Mouse (Mus musculus): Measurements from ENCODE around the gene Olfr325. TPM values are rescaled to one million over a fixed set of nuclear protein-coding genes. Genes with fewer than 3 reads are reported as not detected.

Gene Olfr325
- polyA plus RNA-seq, 1 experiment from 2014 or later = not detected

Other genes starting within 250 kb of the Olfr325 start
- gene Zfp672, start 247.4 kb upstream of the Olfr325 start, polyA plus RNA-seq (2015; fragmentation: Nextera tagmentation; extraction: Ambion mirVana) = 39.0 and 40.6 TPM in 2 replicates
- gene Sh3bp5l, start 247.0 kb upstream of the Olfr325 start, polyA plus RNA-seq (2015; fragmentation: Nextera tagmentation; extraction: Ambion mirVana) = 50.7 and 54.9 TPM in 2 replicates
- gene Lypd8, start 198.7 kb upstream of the Olfr325 start, polyA plus RNA-seq (2015; fragmentation: Nextera tagmentation; extraction: Ambion mirVana) = 0.15 TPM in 1 of 2 replicates, not detected in the other
- gene 1810065E05Rik, start 156.6 kb upstream of the Olfr325 start, polyA plus RNA-seq (2015; fragmentation: Nextera tagmentation; extraction: Ambion mirVana) = not detected in 2 replicates
- gene Gm12253, start 145.2 kb upstream of the Olfr325 start, polyA plus RNA-seq (2015; fragmentation: Nextera tagmentation; extraction: Ambion mirVana) = not detected in 2 replicates
- gene Lypd9, start 124.8 kb upstream of the Olfr325 start, polyA plus RNA-seq (2015; fragmentation: Nextera tagmentation; extraction: Ambion mirVana) = not detected in 2 replicates
- not detected in 2 replicates for gene Olfr30, start 115.5 kb upstream of the Olfr325 start, polyA plus RNA-seq (2015; fragmentation: Nextera tagmentation; extraction: Ambion mirVana)
- gene Olfr332, start 85.2 kb upstream of the Olfr325 start, polyA plus RNA-seq (2015; fragmentation: Nextera tagmentation; extraction: Ambion mirVana) = not detected in 2 replicates
- gene Olfr331, start 75.2 kb upstream of the Olfr325 start, polyA plus RNA-seq (2015; fragmentation: Nextera tagmentation; extraction: Ambion mirVana) = not detected in 2 replicates
- gene Olfr330, start 42.9 kb upstream of the Olfr325 start, polyA plus RNA-seq (2015; fragmentation: Nextera tagmentation; extraction: Ambion mirVana) = not detected in 2 replicates
- not detected in 2 replicates for gene Olfr329-ps, start 31.3 kb upstream of the Olfr325 start, polyA plus RNA-seq (2015; fragmentation: Nextera tagmentation; extraction: Ambion mirVana)
- 0.10 TPM in 1 of 2 replicates, not detected in the other for gene Olfr328, start 22.1 kb upstream of the Olfr325 start, polyA plus RNA-seq (2015; fragmentation: Nextera tagmentation; extraction: Ambion mirVana)
- gene Olfr224, start 7.2 kb upstream of the Olfr325 start, polyA plus RNA-seq (2015; fragmentation: Nextera tagmentation; extraction: Ambion mirVana) = not detected in 2 replicates
- not detected in 2 replicates for gene Olfr324, start 17.4 kb downstream of the Olfr325 start, polyA plus RNA-seq (2015; fragmentation: Nextera tagmentation; extraction: Ambion mirVana)
- not detected in 2 replicates for gene 2210407C18Rik, start 38.3 kb downstream of the Olfr325 start, polyA plus RNA-seq (2015; fragmentation: Nextera tagmentation; extraction: Ambion mirVana)
- gene Olfr323, start 52.8 kb downstream of the Olfr325 start, polyA plus RNA-seq (2015; fragmentation: Nextera tagmentation; extraction: Ambion mirVana) = not detected in 2 replicates
- gene Trim58, start 62.7 kb downstream of the Olfr325 start, polyA plus RNA-seq (2015; fragmentation: Nextera tagmentation; extraction: Ambion mirVana) = not detected in 2 replicates
- not detected in 2 replicates for gene Olfr322, start 81.1 kb downstream of the Olfr325 start, polyA plus RNA-seq (2015; fragmentation: Nextera tagmentation; extraction: Ambion mirVana)
- gene Olfr320, start 103.4 kb downstream of the Olfr325 start, polyA plus RNA-seq (2015; fragmentation: Nextera tagmentation; extraction: Ambion mirVana) = not detected in 2 replicates
- 0.19 TPM in 1 of 2 replicates, not detected in the other for gene Olfr319, start 121.4 kb downstream of the Olfr325 start, polyA plus RNA-seq (2015; fragmentation: Nextera tagmentation; extraction: Ambion mirVana)
- not detected in 2 replicates for gene Olfr318, start 146.3 kb downstream of the Olfr325 start, polyA plus RNA-seq (2015; fragmentation: Nextera tagmentation; extraction: Ambion mirVana)
- 0.06 and 0.10 TPM in 2 replicates for gene Olfr317, start 161.5 kb downstream of the Olfr325 start, polyA plus RNA-seq (2015; fragmentation: Nextera tagmentation; extraction: Ambion mirVana)
- 0.08 TPM in 1 of 2 replicates, not detected in the other for gene Olfr316, start 175.0 kb downstream of the Olfr325 start, polyA plus RNA-seq (2015; fragmentation: Nextera tagmentation; extraction: Ambion mirVana)
- gene Olfr315, start 195.5 kb downstream of the Olfr325 start, polyA plus RNA-seq (2015; fragmentation: Nextera tagmentation; extraction: Ambion mirVana) = not detected in 2 replicates
- gene Olfr314, start 205.2 kb downstream of the Olfr325 start, polyA plus RNA-seq (2015; fragmentation: Nextera tagmentation; extraction: Ambion mirVana) = not detected in 2 replicates
- gene Fam183b, start 224.2 kb downstream of the Olfr325 start, polyA plus RNA-seq (2015; fragmentation: Nextera tagmentation; extraction: Ambion mirVana) = 4.9 and 8.4 TPM in 2 replicates
- gene Olfr313, start 237.3 kb downstream of the Olfr325 start, polyA plus RNA-seq (2015; fragmentation: Nextera tagmentation; extraction: Ambion mirVana) = not detected in 2 replicates